Mouse (Mus musculus): Measurements from ENCODE around the gene Crat. TPM values are rescaled to one million over a fixed set of nuclear protein-coding genes. Genes with fewer than 3 reads are reported as not detected.

The Crat gene
- total RNA-seq, 2 experiments from 2014 or later = 229 to 241 TPM

- no peak for DNase-seq (ENCODE audit: low spot score in 2 of 2)
These were observed 36.3 kb downstream of the Crat start for GRCm38 (mm10) chr2:30379307-30379706.

- DNase-seq (ENCODE audit: low spot score in 2 of 2) = no peak
These were observed 37.9 kb downstream of the Crat start for GRCm38 (mm10) chr2:30377721-30378120.

- no peak for DNase-seq (ENCODE audit: low spot score in 2 of 2)
These were observed 39.7 kb downstream of the Crat start for GRCm38 (mm10) chr2:30375893-30376292.

- DNase-seq (ENCODE audit: low spot score in 2 of 2) = no peak
These were observed 42.9 kb downstream of the Crat start for GRCm38 (mm10) chr2:30372726-30373125.

GRCm38 (mm10) chr2:30371544-30371943 lies 44.1 kb downstream of the Crat start:
- DNase-seq (ENCODE audit: low spot score in 2 of 2) = no peak

GRCm38 (mm10) chr2:30366203-30366602 lies 49.4 kb downstream of the Crat start:
- no peak for DNase-seq (ENCODE audit: low spot score in 2 of 2)

- DNase-seq (ENCODE audit: low spot score in 2 of 2) = no peak
These were observed 50.1 kb downstream of the Crat start for GRCm38 (mm10) chr2:30365281-30366069.

GRCm38 (mm10) chr2:30363773-30364650 lies 51.6 kb downstream of the Crat start, which contains the start of gene Miga2:
TSS of gene Miga2 (plus strand) at chr2:30364233.
- DNase-seq (ENCODE audit: low spot score in 2 of 2) = peak; percentile 93 to 98

GRCm38 (mm10) chr2:30362865-30363264 lies 52.7 kb downstream of the Crat start:
- no peak for DNase-seq (ENCODE audit: low spot score in 2 of 2)

GRCm38 (mm10) chr2:30360626-30361025 lies 55.0 kb downstream of the Crat start:
- no peak for DNase-seq (ENCODE audit: low spot score in 2 of 2)

- DNase-seq (ENCODE audit: low spot score in 2 of 2) = peak; percentile 87 to 89
These were observed 56.8 kb downstream of the Crat start, which contains the start of gene Sh3glb2 for GRCm38 (mm10) chr2:30358533-30359531. TSS of gene Sh3glb2 (minus strand) at chr2:30359337.

GRCm38 (mm10) chr2:30357552-30358510 lies 57.8 kb downstream of the Crat start:
- peak in 1 of 2 experiments; percentile 14 for DNase-seq (ENCODE audit: low spot score in 2 of 2)

- no peak for DNase-seq (ENCODE audit: low spot score in 2 of 2)
These were observed 58.7 kb downstream of the Crat start for GRCm38 (mm10) chr2:30356906-30357305.

- no peak for DNase-seq (ENCODE audit: low spot score in 2 of 2)
These were observed 59.3 kb downstream of the Crat start for GRCm38 (mm10) chr2:30356266-30356665.

- DNase-seq (ENCODE audit: low spot score in 2 of 2) = no peak
These were observed 59.8 kb downstream of the Crat start for GRCm38 (mm10) chr2:30355861-30356260.

- no peak for DNase-seq (ENCODE audit: low spot score in 2 of 2)
These were observed 64.5 kb downstream of the Crat start for GRCm38 (mm10) chr2:30351149-30351548.
